Mouse (Mus musculus) heart, adult 2 months (tissue): Measurements from ENCODE around the gene Ppp2r2d. TPM values are rescaled to one million over a fixed set of nuclear protein-coding genes. Genes with fewer than 3 reads are reported as not detected.

Experiments used
- DNase-seq, 2 experiments: peaks; one replicate each; pipeline ENCODE4 v3.0.0; 2021
- H3K27ac ChIP-seq: fragments of 200-600 bp; 2 replicates; pipeline ENCODE4 v1.8.1; 2022
- H3K27me3 ChIP-seq: fragments of 200-500 bp; 2 replicates; pipeline ENCODE4 v1.6.1; 2012; ENCODE audit warnings: mild to moderate bottlenecking, low read length, inconsistent platforms, mixed read lengths; ENCODE audit not compliant: control insufficient read depth, insufficient read depth
- H3K36me3 ChIP-seq: fragments of 200-500 bp; 2 replicates; pipeline ENCODE4 v1.6.1; 2012; ENCODE audit warnings: low read length, inconsistent platforms; ENCODE audit not compliant: control insufficient read depth, insufficient read depth
- H3K4me1 ChIP-seq: fragments of 200-500 bp; 2 replicates; pipeline ENCODE4 v1.6.1; 2011; ENCODE audit warnings: low read length; ENCODE audit not compliant: control insufficient read depth, insufficient read depth
- H3K4me3 ChIP-seq: fragments of 200-600 bp; 2 replicates; pipeline ENCODE4 v1.8.1; 2022
- H3K79me2 ChIP-seq: fragments of 200-500 bp; replicated peaks from 2 replicates; pipeline ENCODE4 v1.6.1; 2012; ENCODE audit warnings: mild to moderate bottlenecking, inconsistent platforms, low read length, moderate library complexity, mixed read lengths; ENCODE audit not compliant: control insufficient read depth, insufficient read depth
- H3K9ac ChIP-seq: fragments of 200-500 bp; 2 replicates; pipeline ENCODE4 v1.6.1; 2012; ENCODE audit warnings: low read depth, mild to moderate bottlenecking, control low read depth, inconsistent platforms, low read length, mixed read lengths
- CTCF ChIP-seq: fragments of 200-600 bp; IDR thresholded peaks from 2 replicates; pipeline ENCODE4 v1.8.1; 2022; ENCODE audit warnings: antibody characterized with exemption, mild to moderate bottlenecking, moderate library complexity
- EP300 ChIP-seq: fragments of 200-500 bp; IDR thresholded peaks from 2 replicates; pipeline ENCODE4 v1.6.1; 2011; ENCODE audit warnings: low read depth, low read length, control low read depth; ENCODE audit not compliant: insufficient read depth
- POLR2A ChIP-seq: fragments of 200-500 bp; IDR thresholded peaks from 2 replicates; pipeline ENCODE4 v1.6.1; 2011; ENCODE audit warnings: mild to moderate bottlenecking, low read depth, low read length, control low read depth; ENCODE audit not compliant: insufficient read depth
- WGBS: fragments of 180-500 bp; shearing (Covaris S2); methylation state at CpG from one replicate; pipeline ENCODE4 v1.1.7; 2018; 5-methylcytosine and 5-hydroxymethylcytosine counted together
- intact Hi-C: fragments of 180-260 bp; cut with DNase I; formaldehyde crosslinking; loops from one replicate; pipeline ENCODE4 v1.15.1; 2025
- polyA plus RNA-seq: library from polyadenylated mRNA; depleted of rRNA; stranded (reverse); fragments of >200 nt; gene quantifications from 2 replicates; pipeline ENCODE4 v1.2.3, GENCODE M21; 2012
- total RNA-seq, 2 experiments: library from RNA; stranded (reverse); gene quantifications; 2 replicates each; pipeline ENCODE4 v1.2.3; 2021

Ppp2r2d gene
- total and polyA plus RNA-seq, 3 experiments: 18.2 to 42.4 (median 37.7) TPM

DNA sequence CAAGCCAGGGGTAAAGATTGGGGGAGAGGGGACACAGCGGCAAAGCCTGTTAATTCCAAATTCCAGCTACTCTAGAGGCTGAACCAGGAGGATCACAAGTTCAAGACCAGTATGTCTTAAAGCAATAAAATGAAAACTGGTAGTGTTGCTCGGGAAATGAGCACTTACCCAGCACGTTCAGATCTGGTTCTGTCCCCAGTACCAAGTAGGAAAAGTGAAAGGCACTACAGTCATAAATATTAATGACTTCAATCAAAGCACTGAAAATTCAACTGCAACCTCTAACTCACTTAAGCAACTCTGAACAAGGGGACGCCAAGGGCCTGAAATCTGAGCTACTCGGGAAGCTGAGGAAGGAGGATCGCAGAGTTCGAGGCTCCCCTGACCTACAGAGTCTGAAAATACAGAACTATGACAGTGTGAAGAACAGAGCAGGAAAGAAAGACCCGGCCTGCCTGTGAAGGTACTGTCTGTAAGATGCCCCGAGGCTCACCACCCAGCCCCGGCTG is 62.9 kb downstream of the Ppp2r2d start:
- H3K79me2 ChIP-seq: peaks cover 6% of the 10 kb centered on the region
- H3K27ac ChIP-seq: peak overlapping the region; percentile 94
- peaks cover 11% of the 10 kb centered on the region for H3K4me1 ChIP-seq
- no peak for DNase-seq
- H3K27me3 ChIP-seq: no peaks in the 10 kb centered on the region
- H3K36me3 ChIP-seq: peaks cover 12% of the 10 kb centered on the region
- intact Hi-C loops: loop anchor here (5.0 kb wide), 1 partner anchor 62 kb away; the partner anchor contains the start of genes Mapk1ip1 and Ppp2r2d
- 14% methylated on average over 10 of the region's 10 CpGs for WGBS
- TF ChIP-seq CTCF (no peak), POLR2A (no peak), EP300 (no peak)
- peak overlapping the region; percentile 96 for H3K4me3 ChIP-seq
- H3K9ac ChIP-seq: peak overlapping the region; percentile 97

DNA sequence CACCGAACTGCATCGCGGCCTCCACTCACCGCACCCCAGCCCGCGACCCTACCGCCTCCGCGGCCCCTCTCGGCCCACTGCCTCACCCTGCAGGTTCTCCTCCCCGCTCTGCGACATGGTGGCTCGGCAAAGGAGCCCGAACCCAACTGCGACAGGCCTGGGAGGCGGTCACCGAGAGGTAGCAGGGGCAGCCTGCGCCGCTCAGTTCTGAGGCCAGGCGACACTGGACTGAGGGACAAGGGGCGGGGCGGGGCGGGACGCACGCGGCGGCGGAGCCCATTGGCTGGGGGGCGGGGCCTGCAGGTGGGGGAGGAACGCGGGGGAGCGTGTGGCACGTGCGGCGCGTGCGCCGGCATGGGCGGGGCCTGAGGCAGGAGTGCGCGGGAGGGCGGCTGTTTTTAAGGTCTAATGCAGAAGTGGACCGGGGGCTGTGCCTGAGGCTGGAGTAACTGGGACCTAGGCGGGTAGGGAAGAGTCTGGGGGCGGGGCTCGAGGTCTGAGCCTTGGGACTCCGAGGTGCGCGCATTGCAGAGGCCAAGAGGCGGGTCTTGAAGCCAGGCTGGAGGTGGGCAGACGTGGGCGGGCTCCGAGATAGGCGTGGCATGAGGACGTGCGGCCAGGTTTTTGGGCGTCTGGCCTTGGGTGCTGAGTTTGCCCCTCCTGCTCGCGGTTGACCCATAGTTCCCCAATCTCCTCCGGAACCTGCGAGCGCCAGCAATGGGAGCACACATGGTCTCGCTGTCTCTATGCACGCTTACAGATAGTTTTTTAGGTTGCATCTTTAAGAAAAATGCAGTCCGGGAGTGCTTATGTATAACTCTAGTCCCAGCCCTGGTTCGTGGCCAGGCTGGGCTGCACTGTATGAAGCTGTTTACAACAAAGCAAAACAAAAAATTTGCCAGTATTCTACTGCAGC is 63.7 kb downstream of the Ppp2r2d start, which contains the start of gene Bnip3:
TSS of gene Bnip3 (minus strand) at position 243 of the 916 bp plus-strand sequence.
- peak; percentile 94 for TF ChIP-seq POLR2A
- TF ChIP-seq EP300: 0 out of 2 replicates have a peak, but pooled peaks have one; percentile 51
- TF ChIP-seq CTCF: no peak
- 1% methylated on average over 62 of the region's 66 CpGs for WGBS
- intact Hi-C loops: loop anchor here (5.0 kb wide), 1 partner anchor 62 kb away; the partner anchor contains the start of genes Mapk1ip1 and Ppp2r2d
- peak; percentile 93 to 94 for DNase-seq
- Histone ChIP-seq H3K79me2 (peaks cover 6% of the 10 kb centered on the region), H3K4me3 (peak within 1 kb of the TSS; percentile 96), H3K27ac (peak within 1 kb of the TSS; percentile 94), H3K9ac (peak within 1 kb of the TSS; percentile 97), H3K27me3 (no peaks in the 10 kb centered on the region), H3K36me3 (peaks cover 7% of the 10 kb centered on the region), H3K4me1 (peaks cover 10% of the 10 kb centered on the region)

DNA sequence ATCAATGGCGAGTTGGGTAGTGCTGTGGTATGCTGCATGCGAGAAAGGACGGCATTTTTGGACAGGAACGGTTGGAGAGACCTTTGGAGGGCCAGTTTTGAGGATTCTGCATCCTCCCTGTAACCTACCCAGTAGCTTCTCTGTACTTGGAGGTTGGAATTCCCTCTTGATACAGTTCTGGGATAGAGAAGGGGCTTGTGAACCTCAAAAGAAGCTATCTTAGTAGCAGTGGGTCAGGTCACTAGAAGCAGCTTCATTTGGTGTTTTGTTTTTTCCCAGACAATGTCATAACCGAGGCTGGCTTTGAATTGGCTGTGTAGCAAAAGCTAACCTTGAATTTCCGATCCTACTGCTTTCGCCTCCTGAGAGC is 64.3 kb downstream of the Ppp2r2d start:
- TF ChIP-seq EP300: no peak
- no peak for TF ChIP-seq POLR2A
- no peak for TF ChIP-seq CTCF
- Histone ChIP-seq H3K36me3 (peaks cover 2% of the 10 kb centered on the region; the same call in 1 of the 2 replicates), H3K9ac (no peak overlapping the region), H3K4me3 (peak overlapping the region; percentile 96), H3K4me1 (peaks cover 10% of the 10 kb centered on the region), H3K27me3 (no peaks in the 10 kb centered on the region), H3K27ac (peak overlapping the region; percentile 94), H3K79me2 (peaks cover 3% of the 10 kb centered on the region)
- intact Hi-C loops: no loop called here
- WGBS: 20% methylated on average over 7 of the region's 7 CpGs
- no peak for DNase-seq

DNA sequence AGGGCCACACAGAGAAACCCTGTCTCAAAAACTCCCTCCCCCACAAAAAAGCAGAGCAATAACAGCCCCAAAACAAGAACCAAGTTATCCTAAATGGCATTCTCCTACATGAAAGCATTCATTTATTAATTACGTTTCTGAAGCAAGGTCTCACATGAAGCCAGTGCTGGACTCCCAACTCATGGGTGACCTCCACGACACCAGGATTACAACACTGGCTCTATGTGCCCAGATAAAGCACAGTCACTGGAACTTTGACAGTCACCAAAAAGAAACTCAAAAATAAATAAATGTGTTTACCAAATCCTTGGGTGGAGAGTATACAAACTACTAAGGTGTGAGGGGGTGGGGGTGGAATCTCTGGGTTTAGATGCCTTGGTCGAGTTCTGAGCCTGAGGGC is 67.7 kb downstream of the Ppp2r2d start:
- peaks cover 3% of the 10 kb centered on the region for H3K79me2 ChIP-seq
- WGBS: 80% methylated on average over 3 of the region's 3 CpGs
- TF ChIP-seq POLR2A (no peak), EP300 (no peak), CTCF (no peak)
- H3K9ac ChIP-seq: no peak overlapping the region
- no peak overlapping the region for H3K27ac ChIP-seq
- peaks cover 2% of the 10 kb centered on the region for H3K4me1 ChIP-seq
- no peaks in the 10 kb centered on the region for H3K36me3 ChIP-seq
- DNase-seq: no peak
- intact Hi-C loops: no loop called here
- no peaks in the 10 kb centered on the region for H3K27me3 ChIP-seq
- H3K4me3 ChIP-seq: no peak overlapping the region

DNA sequence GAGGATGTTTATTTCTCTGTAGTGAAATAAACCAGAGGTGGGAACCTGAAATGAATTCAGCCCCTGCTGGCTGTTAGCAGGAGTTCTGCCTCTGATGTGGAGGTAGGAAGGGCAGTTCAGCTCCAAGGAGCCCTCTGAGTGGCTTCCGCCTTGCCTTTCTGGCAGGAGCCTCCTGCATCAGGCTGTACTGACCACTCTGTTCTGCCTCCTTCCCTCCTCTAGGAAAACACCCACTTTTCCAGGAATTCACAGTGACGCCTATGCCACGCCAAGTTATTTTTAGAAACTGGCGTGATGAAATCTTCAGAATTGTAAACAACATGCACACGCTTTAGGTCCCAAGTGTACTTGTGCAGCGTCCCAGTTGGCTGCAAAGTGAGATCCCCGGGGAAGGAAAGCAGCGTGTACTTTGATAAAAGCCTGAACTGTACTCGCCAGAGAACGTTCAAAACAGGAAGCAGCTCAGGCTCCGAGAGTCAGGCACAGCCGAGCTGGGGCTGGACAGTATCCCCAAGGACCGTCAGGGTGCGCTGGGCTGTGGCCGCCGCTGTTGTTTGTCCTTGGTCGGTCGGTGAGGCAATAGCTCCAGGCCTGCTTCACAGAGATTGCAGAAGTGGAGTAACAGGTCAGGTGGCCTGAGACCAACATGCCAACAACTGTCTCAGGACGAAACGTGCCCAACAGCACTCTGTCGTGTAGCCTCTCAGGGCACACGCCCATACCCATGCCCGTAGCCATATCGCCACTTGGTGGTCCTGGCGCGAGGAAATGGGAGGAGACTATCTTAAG is 73.5 kb downstream of the Ppp2r2d start:
- Histone ChIP-seq H3K9ac (peak overlapping the region; percentile 39), H3K36me3 (no peaks in the 10 kb centered on the region), H3K27me3 (no peaks in the 10 kb centered on the region), H3K4me3 (peak overlapping the region; percentile 15; the same call in 1 of the 2 replicates), H3K27ac (peak overlapping the region; percentile 97), H3K79me2 (no peaks in the 10 kb centered on the region), H3K4me1 (peaks cover 7% of the 10 kb centered on the region)
- TF ChIP-seq POLR2A: no peak; the same call in none of the 2 replicates
- peak; percentile 97 for TF ChIP-seq EP300
- peak; percentile 66 for TF ChIP-seq CTCF
- whole genome bisulfite sequencing: under 1% methylated on average over 26 of the region's 26 CpGs
- intact Hi-C loops: no loop called here
- peak; percentile 87 to 92 for DNase-seq
